Mouse (Mus musculus) midbrain, embryonic 16.5 days (tissue): ENCODE measurements around the gene Fscn2. TPM values are rescaled to one million over a fixed set of nuclear protein-coding genes. Genes with fewer than 3 reads are reported as not detected.

Experiments
- ATAC-seq: fragments of 200-750 bp; cut with Nextera tagmentation; 2 replicates; pipeline ENCODE4 v1.8.0; 2017; ENCODE audit warnings: moderate TSS enrichment
- H3K27ac ChIP-seq: fragments of 300-500 bp; sonication (generic); 2 replicates; pipeline ENCODE4 v1.5.1; 2014; ENCODE audit warnings: mild to moderate bottlenecking, low read length, mixed read lengths
- H3K27me3 ChIP-seq: fragments of 300-500 bp; sonication (generic); 2 replicates; pipeline ENCODE4 v1.6.1; 2014; ENCODE audit warnings: low read depth, low read length, mixed read lengths; ENCODE audit not compliant: control insufficient read depth, insufficient read depth
- H3K36me3 ChIP-seq: fragments of 300-500 bp; sonication (generic); 2 replicates; pipeline ENCODE4 v1.6.1; 2014; ENCODE audit warnings: mild to moderate bottlenecking, low read length, moderate library complexity, mixed read lengths; ENCODE audit not compliant: control insufficient read depth, insufficient read depth
- H3K4me1 ChIP-seq: fragments of 300-500 bp; sonication (generic); 2 replicates; pipeline ENCODE4 v1.6.1; 2014; ENCODE audit warnings: mild to moderate bottlenecking, low read length, mixed read lengths; ENCODE audit not compliant: control insufficient read depth, insufficient read depth
- H3K4me2 ChIP-seq: fragments of 300-500 bp; sonication (generic); 2 replicates; pipeline ENCODE4 v1.6.1; 2014; ENCODE audit warnings: mild to moderate bottlenecking, low read length, mixed read lengths
- H3K4me3 ChIP-seq: fragments of 300-500 bp; sonication (generic); 2 replicates; pipeline ENCODE4 v1.5.1; 2014; ENCODE audit warnings: low read depth, mild to moderate bottlenecking, low read length, moderate library complexity, mixed read lengths
- H3K9ac ChIP-seq: fragments of 300-500 bp; sonication (generic); 2 replicates; pipeline ENCODE4 v1.6.1; 2014; ENCODE audit warnings: low read depth, low read length, mixed read lengths
- H3K9me3 ChIP-seq: fragments of 300-500 bp; sonication (generic); replicated peaks from 2 replicates; pipeline ENCODE4 v1.6.1; 2014; ENCODE audit warnings: mild to moderate bottlenecking, low read length, mixed read lengths; ENCODE audit not compliant: control insufficient read depth, poor library complexity, severe bottlenecking
- WGBS: fragments of 180-500 bp; shearing (Covaris S2); extraction: QIAGEN DNeasy Blood & Tissue Kit; methylation state at CpG from one replicate; pipeline ENCODE4 v1.1.7; 2014; 5-methylcytosine and 5-hydroxymethylcytosine counted together
- polyA plus RNA-seq: library from polyadenylated mRNA; unstranded; fragments of >200 nt; fragmentation: Nextera tagmentation; extraction: Ambion mirVana; gene quantifications from 2 replicates; pipeline ENCODE4 v1.2.1, GENCODE M21; 2015

The Fscn2 gene
- polyA plus RNA-seq, 1 experiment from 2014 or later = 1.2 TPM

- H3K27me3 ChIP-seq = no peaks in the 10 kb centered on the region
- no peak overlapping the region for H3K4me2 ChIP-seq
- no peak overlapping the region for H3K4me3 ChIP-seq
- no peak for ATAC-seq
- WGBS = 90% methylated on average over 17 of the region's 17 CpGs
- H3K9me3 ChIP-seq = no peaks in the 10 kb centered on the region
- H3K36me3 ChIP-seq = no peaks in the 10 kb centered on the region
- H3K4me1 ChIP-seq = peaks cover 37% of the 10 kb centered on the region
- H3K9ac ChIP-seq = no peak overlapping the region
- no peak overlapping the region for H3K27ac ChIP-seq
Observed at GRCm38 (mm10) chr11:120354304-120355276, 6.7 kb upstream of the Fscn2 start.

- no peaks in the 10 kb centered on the region for H3K27me3 ChIP-seq
- no peak overlapping the region for H3K4me2 ChIP-seq
- no peaks in the 10 kb centered on the region for H3K9me3 ChIP-seq
- no peak overlapping the region for H3K27ac ChIP-seq
- no peak overlapping the region for H3K4me3 ChIP-seq
- no peak for ATAC-seq
- peaks cover 43% of the 10 kb centered on the region for H3K4me1 ChIP-seq
- H3K36me3 ChIP-seq = no peaks in the 10 kb centered on the region
- H3K9ac ChIP-seq = no peak overlapping the region
- WGBS = 85% methylated on average over 5 of the region's 5 CpGs
Observed at GRCm38 (mm10) chr11:120355277-120356039, 5.9 kb upstream of the Fscn2 start.

DNA sequence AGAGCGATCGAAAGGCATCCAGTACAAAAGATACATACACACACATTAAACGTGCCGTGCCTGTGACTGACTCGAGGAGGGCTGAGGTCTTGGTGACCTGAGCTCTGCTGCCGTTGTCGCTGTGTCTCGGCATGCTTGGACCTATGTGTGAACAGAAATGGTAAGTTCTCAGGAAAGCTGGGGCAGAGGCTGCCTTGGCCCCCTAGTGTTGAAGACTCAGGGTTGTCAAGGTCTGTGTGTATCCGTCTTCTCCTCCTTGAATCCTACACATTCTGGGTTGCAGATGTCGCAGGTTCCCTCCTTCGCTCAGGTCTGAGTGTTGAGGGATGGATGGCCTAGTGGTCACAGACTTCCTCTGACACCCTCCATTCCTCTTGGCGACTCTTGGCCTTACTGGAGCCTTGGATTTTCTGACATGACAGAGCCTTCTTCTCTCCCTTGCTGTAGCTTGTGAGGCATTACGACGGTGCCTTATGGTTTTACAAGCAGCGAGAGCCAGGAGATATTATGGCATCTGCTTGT is 5.0 kb upstream of the Fscn2 start:
- 85% methylated on average over 15 of the region's 15 CpGs for WGBS
- ATAC-seq = no peak
- Histone ChIP-seq H3K36me3 (no peaks in the 10 kb centered on the region), H3K9me3 (no peaks in the 10 kb centered on the region), H3K27me3 (no peaks in the 10 kb centered on the region), H3K27ac (no peak overlapping the region), H3K4me2 (no peak overlapping the region), H3K9ac (no peak overlapping the region), H3K4me3 (no peak overlapping the region), H3K4me1 (peaks cover 35% of the 10 kb centered on the region)

GRCm38 (mm10) chr11:120356900-120357299 is 4.4 kb upstream of the Fscn2 start:
- no peak for ATAC-seq
- H3K4me2 ChIP-seq = no peak overlapping the region
- H3K27ac ChIP-seq = no peak overlapping the region
- no peaks in the 10 kb centered on the region for H3K27me3 ChIP-seq
- no peak overlapping the region for H3K9ac ChIP-seq
- H3K9me3 ChIP-seq = no peaks in the 10 kb centered on the region
- no peak overlapping the region for H3K4me3 ChIP-seq
- peaks cover 34% of the 10 kb centered on the region for H3K4me1 ChIP-seq
- H3K36me3 ChIP-seq = no peaks in the 10 kb centered on the region
- WGBS = 92% methylated on average over 4 of the region's 4 CpGs

DNA sequence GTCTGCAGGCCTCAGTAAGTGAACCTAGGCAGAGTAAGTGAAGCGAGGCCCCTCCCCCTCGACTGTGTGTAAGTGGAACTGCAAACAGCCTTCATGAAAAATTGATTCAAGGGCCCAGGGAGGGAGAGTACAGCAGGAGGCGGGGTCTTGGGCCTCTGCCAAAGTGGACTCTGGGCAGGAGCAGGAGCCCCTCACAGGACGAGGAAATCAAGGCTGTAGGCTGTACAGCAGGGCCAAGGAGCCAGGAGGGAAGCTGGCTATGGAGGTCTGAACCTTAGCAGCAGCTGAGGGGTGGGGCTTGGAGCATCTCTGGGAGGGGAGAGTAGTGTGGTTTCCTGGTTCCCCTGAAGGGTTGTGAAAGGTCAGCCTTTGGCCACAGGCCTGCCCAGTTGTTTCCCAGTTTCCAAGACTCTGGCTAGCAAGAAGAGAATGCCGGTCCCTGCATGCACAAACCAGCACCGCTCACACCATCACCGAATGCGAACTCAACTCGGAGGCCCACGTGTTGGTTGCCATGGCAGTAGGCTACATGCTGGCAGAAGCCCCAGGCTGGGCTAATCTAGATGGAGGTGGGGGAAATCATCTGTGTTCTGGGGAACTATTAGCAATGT is 3.4 kb upstream of the Fscn2 start:
- Histone ChIP-seq H3K4me2 (peak overlapping the region; percentile 18; the same call in 1 of the 2 replicates), H3K4me1 (peaks cover 30% of the 10 kb centered on the region), H3K36me3 (no peaks in the 10 kb centered on the region), H3K9ac (peak overlapping the region; percentile 18; the same call in 1 of the 2 replicates), H3K27me3 (no peaks in the 10 kb centered on the region), H3K9me3 (no peaks in the 10 kb centered on the region), H3K4me3 (no peak overlapping the region), H3K27ac (peak overlapping the region; percentile 84)
- ATAC-seq = peak; percentile 85
- 8% methylated on average over 10 of the region's 10 CpGs for WGBS

DNA sequence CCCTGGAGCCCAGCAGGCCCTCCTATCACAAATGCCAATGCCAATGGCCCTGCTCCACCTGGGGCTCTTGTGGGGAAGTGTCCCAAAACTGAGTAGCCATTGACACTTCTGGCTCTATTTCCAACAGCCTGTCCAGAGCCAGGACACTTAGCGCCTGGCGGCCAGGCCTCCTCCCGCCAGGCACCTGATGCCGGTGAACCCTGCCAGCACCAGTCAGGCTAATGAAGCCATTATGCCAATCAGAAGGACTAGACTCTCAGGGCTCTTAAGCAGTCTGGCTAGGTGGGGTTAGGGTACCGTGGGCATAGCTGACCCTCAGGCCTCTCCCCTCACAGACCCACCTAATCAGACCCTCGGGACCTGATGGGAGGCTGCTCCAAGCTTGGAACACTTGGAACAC is 1.9 kb upstream of the Fscn2 start:
- H3K9ac ChIP-seq = no peak overlapping the region
- ATAC-seq = no peak
- no peaks in the 10 kb centered on the region for H3K9me3 ChIP-seq
- no peak overlapping the region for H3K27ac ChIP-seq
- H3K4me1 ChIP-seq = peaks cover 24% of the 10 kb centered on the region
- no peaks in the 10 kb centered on the region for H3K27me3 ChIP-seq
- no peak overlapping the region for H3K4me2 ChIP-seq
- 58% methylated on average over 6 of the region's 6 CpGs for WGBS
- H3K36me3 ChIP-seq = no peaks in the 10 kb centered on the region
- H3K4me3 ChIP-seq = no peak overlapping the region

DNA sequence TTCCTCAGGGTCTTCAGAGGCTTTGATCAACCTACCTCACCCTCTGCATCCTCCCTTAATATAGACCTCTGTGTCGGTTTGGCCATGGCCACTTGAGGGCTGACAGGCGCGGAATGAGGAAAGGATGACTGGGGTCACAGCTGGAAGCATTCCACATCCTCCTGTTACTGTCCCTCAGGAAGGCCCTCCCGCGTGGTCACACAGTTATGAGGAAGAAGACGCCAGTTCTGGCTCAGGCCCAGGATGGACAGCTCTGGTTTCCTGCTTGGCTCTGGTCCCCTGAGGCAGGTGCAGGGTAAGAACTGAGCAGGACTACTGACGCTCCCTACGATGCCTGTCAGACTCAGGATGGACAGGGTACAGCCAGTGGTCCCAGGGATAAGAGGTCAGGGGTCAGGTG is 1.3 kb upstream of the Fscn2 start:
- no peak for ATAC-seq
- Histone ChIP-seq H3K9ac (no peak overlapping the region), H3K27ac (no peak overlapping the region), H3K4me2 (no peak overlapping the region), H3K36me3 (no peaks in the 10 kb centered on the region), H3K4me1 (peaks cover 24% of the 10 kb centered on the region), H3K9me3 (no peaks in the 10 kb centered on the region), H3K27me3 (no peaks in the 10 kb centered on the region), H3K4me3 (no peak overlapping the region)
- 61% methylated on average over 8 of the region's 8 CpGs for WGBS

DNA sequence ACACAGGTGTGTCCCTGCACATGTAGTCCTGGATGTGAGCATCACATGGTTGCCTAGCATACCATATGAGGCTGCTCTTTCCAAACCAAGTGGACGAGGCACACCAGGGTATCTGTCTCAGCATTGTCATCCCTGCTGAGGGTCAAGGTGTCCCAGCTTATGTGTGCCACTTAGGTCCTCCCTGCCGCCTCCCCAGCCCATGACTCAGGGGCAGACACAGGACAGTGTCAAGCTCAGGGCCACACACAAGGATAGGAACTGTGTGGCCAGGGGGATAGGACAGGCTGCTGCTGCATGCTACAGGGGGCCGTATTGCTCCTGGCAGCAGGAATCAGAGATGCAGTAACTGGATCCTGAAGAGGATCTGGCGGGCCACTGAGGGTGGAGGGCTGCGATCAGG is 579 bp upstream of the Fscn2 start:
- Histone ChIP-seq H3K4me1 (peaks cover 26% of the 10 kb centered on the region), H3K27me3 (no peaks in the 10 kb centered on the region), H3K9ac (no peak overlapping the region; the same call in 1 of the 2 replicates), H3K4me3 (no peak overlapping the region), H3K27ac (no peak overlapping the region), H3K36me3 (no peaks in the 10 kb centered on the region), H3K9me3 (no peaks in the 10 kb centered on the region), H3K4me2 (no peak overlapping the region)
- WGBS = 76% methylated on average over 5 of the region's 5 CpGs
- no peak for ATAC-seq
